In the genomic region with DNA sequence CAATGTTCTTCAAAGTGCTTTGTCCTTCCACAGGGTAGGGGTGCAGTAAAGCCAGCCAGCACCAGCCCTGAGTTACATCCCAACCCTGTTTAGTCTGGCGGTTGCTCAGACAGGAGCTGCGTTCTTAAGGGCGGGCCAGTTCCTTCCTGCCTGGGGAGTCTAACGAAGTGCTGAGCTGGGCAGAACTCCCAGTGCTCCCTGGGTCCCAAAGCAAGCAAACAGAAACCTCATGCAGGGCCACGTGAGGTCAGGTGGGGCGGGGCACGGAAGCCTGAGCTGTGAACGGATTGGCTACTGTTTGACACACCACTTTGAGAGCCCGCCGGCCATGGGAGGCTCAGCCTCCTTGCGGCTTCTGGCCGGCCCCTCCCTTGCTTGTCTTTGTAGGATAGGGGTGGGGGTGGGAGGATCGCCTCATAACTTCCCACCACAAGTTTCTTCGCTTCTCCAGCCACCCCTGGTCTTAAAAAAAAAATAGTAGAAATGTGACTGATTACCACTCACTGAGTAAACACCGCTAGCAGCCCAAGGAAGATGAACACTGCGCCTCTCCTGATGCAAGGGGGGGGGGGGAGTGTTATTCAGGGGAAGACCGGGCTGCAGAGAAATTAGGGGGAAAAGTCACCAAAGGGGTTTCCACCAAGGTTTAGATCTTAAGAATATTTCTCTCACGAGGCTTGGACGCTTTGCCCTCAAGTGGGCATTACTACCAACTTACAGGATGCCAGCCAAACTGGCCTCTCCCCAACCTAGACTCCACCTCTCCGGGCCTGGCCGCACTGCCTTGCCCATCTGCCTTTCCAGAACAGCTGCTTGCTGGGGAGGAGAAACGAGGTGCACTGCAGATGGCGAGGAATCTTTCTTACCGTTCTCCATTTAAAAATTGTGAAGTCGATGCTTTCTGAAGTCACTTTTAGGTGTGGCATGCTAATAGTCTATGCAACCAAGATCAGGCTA, we compare ENCODE assay signal across 7 mouse cellular contexts.
DNase-seq lines count a peak whose midpoint lies in the region; ATAC-seq lines count a peak whose summit lies in the region.

No protein-coding gene starts in this region.

- peak overlapping the region; percentile 76 for H3K27ac ChIP-seq in embryonic facial prominence, embryonic 10.5 days (replicated peaks)
- H3K27ac ChIP-seq in limb, embryonic 12.5 days: peak overlapping the region; percentile 75
- H3K27ac ChIP-seq in midbrain, embryonic 14.5 days (replicated peaks; ENCODE audit: low read depth, low read length): no peak overlapping the region

- 21% methylated on average over 25 of the region's 25 CpGs for WGBS in embryonic facial prominence, embryonic 10.5 days
- WGBS in limb, embryonic 12.5 days: 18% methylated on average over 25 of the region's 25 CpGs
- 31% methylated on average over 25 of the region's 25 CpGs for WGBS in midbrain, embryonic 14.5 days

- H3K4me1 ChIP-seq in embryonic facial prominence, embryonic 10.5 days: peaks cover 22% of the 10 kb centered on the region; the same call in 1 of the 2 replicates
- peaks cover 3% of the 10 kb centered on the region; the same call in 1 of the 2 replicates for H3K4me1 ChIP-seq in limb, embryonic 12.5 days (replicated peaks)
- H3K4me1 ChIP-seq in midbrain, embryonic 14.5 days (ENCODE audit: control insufficient read depth, insufficient read depth, low read length): no peaks in the 10 kb centered on the region

- H3K27me3 ChIP-seq in embryonic facial prominence, embryonic 10.5 days (replicated peaks; ENCODE audit: low read depth, poor library complexity, severe bottlenecking): peaks cover 96% of the 10 kb centered on the region
- H3K27me3 ChIP-seq in limb, embryonic 12.5 days: peaks cover 50% of the 10 kb centered on the region
- no peaks in the 10 kb centered on the region for H3K27me3 ChIP-seq in midbrain, embryonic 14.5 days (ENCODE audit: control insufficient read depth, insufficient read depth, low read length)

- ATAC-seq in granulocyte monocyte progenitor cell, adult 5-6 weeks (replicated peaks; ENCODE audit: poor library complexity, severe bottlenecking): peak; percentile 95
- ATAC-seq in limb, embryonic 12.5 days (ENCODE audit: insufficient number of reproducible peaks, insufficient read depth, low FRiP score, low TSS enrichment, low read depth): peak; percentile 92
- peak; percentile 84 for ATAC-seq in midbrain, embryonic 14.5 days (ENCODE audit: low FRiP score, low TSS enrichment)

- peak overlapping the region; percentile 51 for H3K4me2 ChIP-seq in limb, embryonic 12.5 days
- peak overlapping the region; percentile 42 for H3K4me2 ChIP-seq in midbrain, embryonic 14.5 days (ENCODE audit: low read length)

- peak overlapping the region; percentile 43 for H3K4me3 ChIP-seq in embryonic facial prominence, embryonic 10.5 days
- peak overlapping the region; percentile 16; the same call in 1 of the 2 replicates for H3K4me3 ChIP-seq in limb, embryonic 12.5 days (replicated peaks)
- no peak overlapping the region for H3K4me3 ChIP-seq in midbrain, embryonic 14.5 days (replicated peaks; ENCODE audit: low read depth, low read length)

- H3K9ac ChIP-seq in limb, embryonic 12.5 days (replicated peaks): no peak overlapping the region
- H3K9ac ChIP-seq in midbrain, embryonic 14.5 days (replicated peaks; ENCODE audit: low read length): no peak overlapping the region

- no peaks in the 10 kb centered on the region for H3K36me3 ChIP-seq in embryonic facial prominence, embryonic 10.5 days (replicated peaks)
- H3K36me3 ChIP-seq in limb, embryonic 12.5 days: no peaks in the 10 kb centered on the region
- H3K36me3 ChIP-seq in midbrain, embryonic 14.5 days (ENCODE audit: control insufficient read depth, insufficient read depth, low read length): no peaks in the 10 kb centered on the region

- no peaks in the 10 kb centered on the region for H3K9me3 ChIP-seq in embryonic facial prominence, embryonic 10.5 days
- H3K9me3 ChIP-seq in limb, embryonic 12.5 days: no peaks in the 10 kb centered on the region
- no peaks in the 10 kb centered on the region for H3K9me3 ChIP-seq in midbrain, embryonic 14.5 days (ENCODE audit: control insufficient read depth, low read length)

- DNase-seq in adrenal gland, postnatal 10 days: peak; percentile 89
- peak; percentile 89 for DNase-seq in embryonic facial prominence, embryonic 10.5 days (ENCODE audit: low spot score)
- peak; percentile 98 for DNase-seq in kidney, adult 11 months
- peak; percentile 64 for DNase-seq in midbrain, embryonic 14.5 days
- peak; percentile 73 for DNase-seq in spleen, adult 12 weeks (ENCODE audit: low spot score)
